Mouse (Mus musculus) retina, adult 2 months (tissue): ENCODE results near the gene Col10a1.
"Not testable (repeated sequence)": the region's sequence is repeated elsewhere in the genome, so short reads cannot be mapped to it uniquely, and the experiment has no call there.

Experiments used
- DNase-seq: peaks from one replicate; pipeline ENCODE4 v3.0.0-alpha.2; 2012; ENCODE audit warnings: low read depth, low spot score

Col10a1 gene

DNA sequence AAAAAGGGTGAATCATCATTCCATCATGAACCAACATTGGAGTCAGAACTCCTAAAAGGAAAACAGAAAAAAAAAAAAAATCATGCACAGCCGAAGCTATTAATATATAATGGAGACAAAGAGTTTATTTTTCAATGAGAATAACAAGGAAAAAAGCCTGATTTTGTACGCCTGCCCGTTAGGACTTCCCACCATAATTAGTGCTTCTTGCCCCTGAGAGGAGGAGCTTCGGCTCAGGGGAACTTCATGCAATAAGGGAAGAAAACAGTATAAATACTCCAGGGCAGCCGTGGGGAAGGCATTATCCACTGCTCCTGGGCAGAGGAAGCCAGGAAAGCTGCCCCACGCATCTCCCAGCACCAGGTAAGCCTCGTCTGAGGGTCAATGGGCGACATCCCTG is at the start of gene Col10a1:
Col10a1 (plus strand) TSS at position 301 of the 400 bp plus-strand sequence.
- no peak for DNase-seq

GRCm38 (mm10) chr10:34341014-34341413 is 48.8 kb upstream of the Col10a1 start:
- DNase-seq: no peak

DNA sequence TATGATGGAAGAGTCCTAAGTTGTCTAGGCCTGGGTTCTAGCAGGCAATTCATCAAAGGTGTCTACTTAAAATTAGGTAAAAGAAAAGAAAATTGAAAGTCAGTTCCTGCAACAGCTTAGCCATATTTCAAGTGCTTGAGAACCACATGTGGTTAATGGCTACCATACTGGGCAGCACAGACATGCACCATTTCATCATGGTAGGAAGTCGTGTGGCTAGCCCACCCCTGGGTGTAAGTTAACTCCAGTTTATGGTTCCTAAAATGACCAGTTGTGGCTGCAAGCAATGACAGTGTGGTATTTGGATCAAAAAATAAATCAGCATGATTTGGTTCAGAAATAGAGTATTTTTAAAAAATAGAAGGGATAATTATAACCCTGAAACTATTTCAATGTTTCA is 47.9 kb upstream of the Col10a1 start:
- no peak for DNase-seq

DNA sequence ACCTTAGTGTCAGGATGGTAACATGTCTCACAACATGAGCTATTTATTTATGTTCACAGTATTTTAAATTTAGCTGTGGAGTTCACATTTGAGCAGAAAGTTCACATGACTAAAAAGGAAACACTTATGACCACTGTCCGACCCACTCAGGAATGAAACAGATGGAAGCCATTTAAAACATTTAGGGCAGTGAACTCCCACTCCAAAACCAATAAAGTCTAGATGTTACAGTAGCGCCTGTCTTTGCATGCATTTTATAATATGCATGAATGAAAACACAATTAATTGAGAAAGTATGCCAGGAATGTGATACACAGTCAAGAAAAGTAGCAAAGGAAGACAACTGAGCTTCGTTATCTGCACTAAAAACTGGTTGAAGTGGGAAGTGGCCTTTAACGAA is 37.6 kb upstream of the Col10a1 start:
- DNase-seq: no peak

GRCm38 (mm10) chr10:34358263-34358662 is 31.5 kb upstream of the Col10a1 start:
- DNase-seq: no peak

DNA sequence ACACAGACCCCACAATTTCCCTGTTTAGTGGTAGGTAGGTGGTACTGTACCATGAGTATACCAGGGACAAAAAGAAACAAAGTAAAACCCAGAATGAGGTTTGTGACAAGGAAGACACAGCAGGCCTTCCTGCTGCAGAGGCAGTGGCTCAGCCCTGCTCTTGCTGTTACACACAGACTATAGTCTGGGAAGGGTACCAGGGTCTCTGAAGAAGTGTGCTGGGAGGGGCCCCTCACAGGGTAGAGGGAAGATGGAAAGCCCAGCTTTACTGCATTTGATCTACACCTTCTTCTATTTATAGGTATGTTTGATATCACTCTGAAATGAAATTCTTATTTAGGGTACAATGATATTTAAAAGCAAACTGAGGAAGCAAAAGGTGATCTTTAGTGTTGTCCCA is 26.0 kb upstream of the Col10a1 start:
- no peak for DNase-seq

GRCm38 (mm10) chr10:34368138-34368537 is 21.6 kb upstream of the Col10a1 start:
- DNase-seq: no peak

DNA sequence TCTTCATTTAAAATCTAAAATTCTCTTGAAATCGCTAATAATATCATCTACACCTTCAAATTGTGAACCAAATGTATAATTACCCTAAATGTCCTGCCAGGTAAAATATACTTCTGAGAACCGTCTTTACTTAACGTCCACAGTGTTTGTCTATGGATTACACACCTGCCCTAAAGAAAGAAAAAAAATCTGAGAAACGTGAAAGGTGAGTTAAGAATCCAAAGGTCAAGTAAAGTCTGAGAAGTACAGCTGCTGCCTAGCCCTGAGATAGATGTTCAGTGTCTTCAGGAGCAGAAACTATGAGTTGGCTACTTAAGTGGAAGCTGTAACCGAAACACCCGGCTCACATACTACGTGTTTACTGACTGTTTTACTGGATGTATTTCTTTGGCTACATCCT is 16.4 kb upstream of the Col10a1 start:
- no peak for DNase-seq

DNA sequence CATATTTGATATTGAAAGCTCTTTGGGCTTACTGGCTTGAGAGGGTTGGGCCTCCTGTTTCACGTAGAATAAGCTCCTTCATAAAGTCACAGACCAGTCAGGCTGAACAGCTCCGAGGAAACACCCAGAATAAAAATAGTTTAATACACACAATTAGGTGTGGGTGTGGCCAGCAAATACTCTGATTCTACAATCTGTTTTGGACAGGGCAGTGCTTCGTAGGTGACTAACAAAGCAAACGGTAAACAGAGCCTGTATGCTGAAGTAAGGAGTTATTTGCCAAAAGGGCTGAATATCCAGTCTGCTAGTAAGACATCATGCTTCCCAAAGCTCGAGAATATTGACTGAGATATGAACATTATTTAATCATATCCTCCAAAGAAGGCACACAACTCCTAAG is 4.1 kb upstream of the Col10a1 start:
- no peak for DNase-seq

GRCm38 (mm10) chr10:34396959-34397358 is 7.2 kb downstream of the Col10a1 start:
- DNase-seq: no peak

DNA sequence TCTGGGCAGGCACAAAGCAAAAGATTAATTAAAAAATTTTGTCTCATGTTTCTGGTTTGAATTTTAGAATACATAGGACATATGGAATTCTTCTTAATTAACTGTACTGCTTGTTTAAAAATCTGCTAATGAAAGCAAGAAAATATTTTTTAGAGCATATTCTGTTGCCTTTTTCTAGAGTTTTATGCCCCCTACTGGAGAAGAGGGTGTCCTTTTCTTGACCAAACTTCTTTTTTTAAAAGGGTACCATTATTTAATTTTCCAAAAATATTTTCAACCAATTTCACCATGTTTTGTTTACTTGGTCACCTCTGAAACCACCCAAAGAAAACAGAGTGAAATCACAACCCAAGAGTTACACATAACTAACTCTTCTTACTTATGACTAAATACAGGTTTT is 9.5 kb downstream of the Col10a1 start:
- DNase-seq: no peak

DNA sequence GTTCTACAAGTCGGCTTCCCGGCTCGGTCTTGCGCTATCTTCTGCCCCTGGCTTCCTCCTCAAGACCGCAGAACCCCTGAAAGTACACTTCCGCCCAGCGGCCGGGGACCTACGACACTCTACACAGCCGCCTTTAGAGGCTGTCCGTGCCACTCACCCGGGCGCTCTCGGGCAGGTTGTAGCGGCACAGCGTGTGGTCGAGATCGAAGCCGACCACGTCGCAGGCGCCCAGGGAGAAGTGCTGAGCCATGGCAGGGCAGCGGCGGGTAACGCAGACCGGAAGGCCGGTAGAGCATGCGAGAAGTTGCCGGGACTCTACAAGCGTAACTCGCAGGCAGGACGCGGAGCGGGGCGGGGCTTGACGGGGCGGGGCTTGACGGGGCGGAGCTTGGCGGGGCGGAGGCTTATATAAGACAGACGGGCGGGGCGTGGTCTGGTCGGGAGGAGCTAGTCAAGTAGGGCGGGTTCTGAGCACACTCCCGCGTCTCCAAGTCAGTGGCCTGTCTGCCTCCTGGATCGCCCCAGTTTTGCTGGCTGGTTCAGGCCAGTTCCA is 28.5 kb downstream of the Col10a1 start, which contains the start of gene Nt5dc1:
Nt5dc1 (minus strand) TSS at position 349 of the 553 bp plus-strand sequence.
- peak; percentile 83 for DNase-seq

- not testable (repeated sequence) for DNase-seq
Measured at GRCm38 (mm10) chr10:34418794-34419193, 29.0 kb downstream of the Col10a1 start.

DNA sequence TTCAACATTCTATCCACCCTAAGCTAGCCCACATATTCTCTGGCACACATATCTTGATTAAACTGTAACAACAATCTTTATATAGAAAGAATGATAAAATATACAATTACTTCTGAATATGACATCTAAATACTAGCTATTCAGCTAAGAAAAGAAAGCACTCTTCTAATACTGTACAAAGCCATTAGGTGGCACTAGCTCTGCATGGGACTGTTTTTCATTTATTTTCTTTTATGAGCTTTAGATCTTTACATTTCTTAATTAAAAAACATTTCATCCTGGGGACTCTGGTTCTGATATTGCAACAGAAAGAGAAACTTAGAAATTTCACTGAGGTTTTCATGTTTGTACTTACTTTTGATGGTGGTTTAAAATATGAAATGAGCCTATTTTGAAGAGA is 42.0 kb downstream of the Col10a1 start:
- no peak for DNase-seq

DNA sequence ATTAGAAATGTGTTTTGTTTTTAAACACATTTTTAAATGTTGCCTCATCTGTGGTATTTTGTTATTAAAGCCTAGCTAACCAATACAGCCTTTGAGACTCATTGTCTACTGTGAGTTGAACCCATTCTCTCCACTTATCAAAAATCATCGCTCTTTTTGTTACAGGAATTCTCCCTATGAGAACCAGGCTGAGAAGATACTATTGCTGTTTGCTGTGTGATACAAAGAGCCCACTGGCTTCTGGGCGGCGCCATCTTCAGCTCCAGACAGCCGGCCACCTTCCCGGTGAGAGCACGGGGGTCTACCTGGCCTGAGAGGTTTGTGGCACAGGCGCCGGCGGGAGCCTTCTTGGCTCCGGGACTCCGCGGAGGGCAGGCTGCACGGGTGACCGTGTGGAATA is 44.4 kb downstream of the Col10a1 start:
- not testable (repeated sequence) for DNase-seq
